Mouse (Mus musculus) kidney, postnatal 14 days (tissue): ENCODE results near the gene Gatb.

Source experiments
- DNase-seq: peaks from one replicate; pipeline ENCODE4 v3.0.0; 2022; ENCODE audit warnings: mixed read lengths

Gatb gene

GRCm38 (mm10) chr3:85661926-85662813 is 88.3 kb downstream of the Gatb start:
- DNase-seq, result no peak

GRCm38 (mm10) chr3:85663826-85664225 is 89.9 kb downstream of the Gatb start:
- peak; percentile 44 for DNase-seq

GRCm38 (mm10) chr3:85664591-85665171 is 90.8 kb downstream of the Gatb start:
- DNase-seq, result no peak

- peak; percentile 46 for DNase-seq
Measured at GRCm38 (mm10) chr3:85666166-85666565, 92.2 kb downstream of the Gatb start.

GRCm38 (mm10) chr3:85666736-85667135 is 92.8 kb downstream of the Gatb start:
- no peak for DNase-seq

GRCm38 (mm10) chr3:85667683-85668082 is 93.8 kb downstream of the Gatb start:
- DNase-seq, result no peak

GRCm38 (mm10) chr3:85669844-85670243 is 95.9 kb downstream of the Gatb start:
- no peak for DNase-seq

GRCm38 (mm10) chr3:85677133-85677532 is 103.2 kb downstream of the Gatb start:
- DNase-seq, result no peak

GRCm38 (mm10) chr3:85677952-85678351 is 104.0 kb downstream of the Gatb start:
- DNase-seq, result no peak

- no peak for DNase-seq
Measured at GRCm38 (mm10) chr3:85679312-85679933, 105.5 kb downstream of the Gatb start.

GRCm38 (mm10) chr3:85679960-85680359 is 106.0 kb downstream of the Gatb start:
- DNase-seq, result no peak

- DNase-seq, result no peak
Measured at GRCm38 (mm10) chr3:85681136-85681535, 107.2 kb downstream of the Gatb start.

- DNase-seq, result no peak
Measured at GRCm38 (mm10) chr3:85683618-85684017, 109.7 kb downstream of the Gatb start.

- no peak for DNase-seq
Measured at GRCm38 (mm10) chr3:85685271-85685670, 111.4 kb downstream of the Gatb start.

- DNase-seq, result no peak
Measured at GRCm38 (mm10) chr3:85688341-85688740, 114.4 kb downstream of the Gatb start.

GRCm38 (mm10) chr3:85691134-85691533 is 117.2 kb downstream of the Gatb start:
- no peak for DNase-seq

GRCm38 (mm10) chr3:85693013-85693412 is 119.1 kb downstream of the Gatb start:
- no peak for DNase-seq

GRCm38 (mm10) chr3:85695056-85695455 is 121.1 kb downstream of the Gatb start:
- DNase-seq, result no peak

- DNase-seq, result no peak
Measured at GRCm38 (mm10) chr3:85698496-85698895, 124.6 kb downstream of the Gatb start.

- no peak for DNase-seq
Measured at GRCm38 (mm10) chr3:85703141-85703882, 129.4 kb downstream of the Gatb start.
